Mouse (Mus musculus) thymus, adult 18-20 months (tissue): ENCODE measurements around the gene Fyttd1.
"Not testable (repeated sequence)": the region's sequence is repeated elsewhere in the genome, so short reads cannot be mapped to it uniquely, and the experiment has no call there.

ENCODE experiments used
- DNase-seq, 2 experiments: peaks; one replicate each; pipeline ENCODE4 v3.0.0; 2022; ENCODE audit warnings: mixed read lengths in 2 of 2

Gene Fyttd1

DNA sequence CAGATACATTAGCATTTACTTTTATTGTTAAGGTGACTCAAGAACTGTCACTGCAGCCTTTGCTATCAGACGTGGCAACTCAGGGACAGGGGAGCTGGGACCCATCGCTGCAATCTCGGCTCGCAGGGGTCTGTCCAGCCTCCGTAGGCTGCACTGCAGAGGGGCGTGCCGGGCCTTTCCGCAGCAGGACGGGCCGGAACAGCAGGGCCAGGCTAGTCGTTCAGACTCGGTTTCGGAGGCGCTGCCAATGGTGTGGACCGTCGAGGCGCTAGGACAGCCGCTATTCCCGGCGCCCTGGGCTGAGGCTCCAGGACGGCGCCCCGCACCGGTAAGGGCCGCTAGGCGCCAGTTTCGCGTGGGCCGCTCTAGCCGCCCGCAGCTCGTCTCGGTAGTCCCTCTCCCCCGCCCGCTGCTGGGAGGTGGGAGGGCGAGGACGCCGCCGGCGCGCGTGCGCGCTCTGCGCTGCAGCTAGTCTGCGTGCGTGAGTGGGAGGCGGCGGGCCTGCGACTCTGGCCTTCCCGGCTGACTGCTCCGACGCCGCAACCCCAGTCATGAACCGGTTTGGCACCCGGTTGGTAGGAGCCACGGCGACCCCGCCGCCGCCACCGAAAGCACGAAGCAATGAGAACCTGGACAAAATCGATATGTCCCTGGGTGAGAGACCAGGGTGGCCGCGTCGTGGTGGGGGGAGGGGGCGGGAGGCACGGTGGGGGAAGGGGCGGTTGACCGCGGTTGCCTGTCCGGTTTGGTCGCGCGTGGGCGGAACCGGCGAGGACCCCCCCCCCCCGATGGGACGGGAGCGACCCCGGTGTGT, at the start of gene Fyttd1, which contains the start of gene Rubcn:
Gene Fyttd1 (plus strand): TSS at position 158 of the 814 bp plus-strand sequence.
Gene Rubcn (minus strand): TSS at position 424 of the 814 bp plus-strand sequence.
- DNase-seq: peak; percentile 92

DNA sequence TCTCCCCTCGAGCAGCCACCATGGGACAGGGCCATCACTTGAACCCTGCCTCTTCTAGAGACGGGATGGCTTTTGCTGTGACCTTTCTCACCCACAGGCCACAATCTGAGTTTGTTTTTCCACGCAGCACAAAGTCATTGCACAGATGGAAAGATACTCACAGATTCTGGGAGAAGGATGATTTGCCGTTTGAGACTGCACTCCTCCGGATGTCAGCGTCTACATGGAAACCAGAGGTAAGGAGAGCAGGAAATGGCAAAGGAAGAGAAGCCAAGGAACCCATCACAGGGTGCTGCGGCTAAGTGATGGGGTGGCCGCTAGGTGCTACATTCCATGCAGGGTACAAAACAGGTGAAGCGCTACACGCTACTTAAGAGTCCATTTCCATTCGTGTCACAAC, 48.2 kb upstream of the Fyttd1 start:
- no peak for DNase-seq

DNA sequence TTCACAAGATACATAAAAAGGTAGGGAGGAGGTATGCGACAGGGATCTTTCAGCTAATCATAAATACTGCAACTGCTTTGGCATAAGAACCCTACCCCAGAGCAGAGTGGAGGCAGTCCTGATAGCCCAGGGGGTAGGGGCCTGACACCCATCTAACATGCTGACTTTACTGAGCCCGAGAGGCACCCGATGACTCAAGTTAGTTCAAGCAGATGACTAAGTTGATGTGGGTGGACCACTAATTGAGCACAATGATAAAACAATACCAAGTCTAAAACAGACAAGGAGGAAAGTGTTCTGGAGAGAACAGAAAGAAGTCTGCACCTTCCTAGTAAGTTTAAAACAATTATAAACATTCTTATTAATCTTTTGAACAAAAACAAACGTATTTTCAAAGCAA, 45.8 kb upstream of the Fyttd1 start:
- DNase-seq: no peak

DNA sequence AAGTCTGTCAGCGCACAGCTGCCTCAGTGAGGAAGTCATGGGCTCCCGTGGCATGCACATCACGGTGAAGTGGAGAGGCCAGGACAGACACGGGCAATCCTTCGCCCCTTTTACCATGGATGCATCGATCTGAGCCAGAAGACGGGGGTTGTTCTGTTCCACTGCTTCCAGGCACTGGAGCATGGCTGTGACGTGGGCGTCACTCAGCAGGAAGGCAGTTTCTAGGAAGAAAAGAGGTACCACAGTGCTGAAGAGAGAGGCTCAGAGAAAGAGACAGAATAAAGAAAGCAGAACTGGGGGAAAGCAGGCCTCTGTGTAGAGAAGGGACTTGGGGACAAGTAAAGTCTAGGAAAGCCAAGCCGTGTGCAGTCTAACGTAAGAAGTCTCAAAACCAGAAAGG, 30.2 kb upstream of the Fyttd1 start:
- DNase-seq: no peak

DNA sequence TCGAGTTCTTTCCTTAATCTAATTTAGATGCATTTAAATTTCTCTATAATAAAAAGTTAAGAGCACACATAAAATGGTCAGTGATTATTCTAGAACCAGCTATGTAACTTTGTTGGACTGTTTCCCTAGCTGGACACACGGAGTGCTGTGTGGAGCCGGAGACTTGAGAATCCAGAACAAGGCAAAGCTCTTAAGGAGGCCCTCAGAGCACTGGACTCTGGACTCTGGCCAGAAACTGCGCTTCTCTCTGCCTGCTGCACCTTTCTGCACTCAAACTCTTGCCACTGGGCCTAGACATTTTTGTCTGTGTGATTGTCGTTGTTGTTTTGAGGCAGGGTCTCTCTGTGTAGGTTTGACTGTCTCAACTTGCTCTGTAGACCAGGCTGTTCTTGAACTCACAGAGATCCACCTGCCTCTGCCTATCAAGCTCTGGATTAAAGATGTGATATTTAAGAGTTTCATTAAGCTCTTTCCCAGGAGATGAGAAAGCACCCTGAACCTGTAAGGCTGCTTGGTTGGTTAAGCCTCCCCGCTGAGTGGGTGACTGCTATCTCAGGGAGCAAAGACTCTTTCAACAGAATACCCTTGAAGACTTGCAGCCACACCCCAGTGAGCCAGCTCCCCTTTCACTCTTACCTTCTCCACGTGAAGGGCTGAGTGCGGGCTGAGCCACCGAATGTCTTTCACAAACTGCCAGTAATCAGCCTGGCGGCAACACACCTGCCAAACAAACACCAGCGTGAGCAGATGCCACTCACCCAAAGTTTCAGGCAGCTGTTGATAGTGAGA, 28.1 kb upstream of the Fyttd1 start:
- DNase-seq: no peak

DNA sequence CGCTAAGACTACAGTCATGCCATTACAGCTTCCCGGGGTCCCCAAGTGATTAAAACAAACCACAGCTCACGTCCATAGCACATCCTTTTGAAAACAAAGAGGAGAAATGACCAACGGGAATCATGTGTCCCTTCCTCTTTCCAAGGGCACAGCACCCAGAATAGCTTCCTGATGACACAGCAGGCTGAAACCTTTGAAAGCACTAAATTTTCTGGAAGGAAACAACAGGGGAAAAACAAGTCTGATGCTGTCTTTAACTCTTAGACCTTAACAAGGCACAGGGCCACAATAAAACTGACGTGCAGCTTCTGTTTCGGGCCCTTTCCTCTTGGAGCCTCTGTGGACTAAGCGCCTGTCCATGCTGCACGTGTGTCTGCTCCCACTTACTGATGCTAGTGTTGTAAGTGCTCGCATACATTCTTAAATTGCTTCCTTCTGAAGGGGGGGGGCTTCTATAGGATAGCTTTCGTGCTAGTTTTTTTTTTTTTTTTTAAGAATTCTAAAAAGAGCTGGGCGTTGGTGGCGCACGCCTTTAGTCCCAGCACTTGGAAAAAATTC, 23.7 kb upstream of the Fyttd1 start:
- no peak for DNase-seq

DNA sequence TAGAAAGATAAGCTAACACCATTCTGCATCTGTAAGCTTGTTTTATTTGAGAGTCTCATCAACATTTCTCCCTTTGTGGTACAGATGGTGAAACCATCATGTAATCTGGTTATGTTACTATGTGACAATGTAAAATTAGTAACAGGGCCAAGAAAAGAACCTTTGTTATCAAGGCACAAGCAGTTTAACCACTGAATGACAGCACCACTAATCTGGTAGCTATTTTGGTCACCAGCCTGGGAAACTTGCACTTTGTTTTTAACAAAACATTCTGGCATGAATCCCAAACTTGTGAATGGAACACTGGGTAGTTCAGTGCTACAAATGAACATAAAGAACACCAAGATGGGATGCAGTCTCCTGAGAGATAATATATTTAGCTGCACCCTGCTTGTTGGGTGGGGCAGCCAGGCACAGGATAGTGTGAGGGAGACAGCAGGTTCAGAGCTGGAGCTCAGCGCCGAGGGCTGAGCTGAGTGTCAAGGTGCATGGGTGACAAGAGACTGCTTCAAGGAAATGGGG, 23.2 kb upstream of the Fyttd1 start:
- no peak for DNase-seq

DNA sequence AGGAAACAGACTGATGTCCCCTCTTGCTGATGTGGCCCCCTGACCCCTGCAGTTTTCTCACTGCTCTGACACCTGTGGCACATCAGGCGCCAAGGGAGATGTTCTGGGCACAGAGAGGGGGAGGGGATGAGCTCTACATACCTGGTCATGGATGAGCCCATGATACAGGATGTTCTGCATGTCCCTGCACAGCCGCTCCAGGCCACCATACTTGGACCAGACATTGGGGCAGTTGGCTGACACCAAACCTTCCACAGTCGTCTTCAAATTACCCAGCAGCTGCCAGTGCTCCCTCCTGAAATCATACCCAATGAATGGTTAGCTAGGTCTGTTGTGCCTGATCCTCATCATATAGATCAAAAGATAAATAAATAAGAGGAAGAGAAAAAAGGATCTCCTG, 20.5 kb upstream of the Fyttd1 start:
- no peak for DNase-seq

DNA sequence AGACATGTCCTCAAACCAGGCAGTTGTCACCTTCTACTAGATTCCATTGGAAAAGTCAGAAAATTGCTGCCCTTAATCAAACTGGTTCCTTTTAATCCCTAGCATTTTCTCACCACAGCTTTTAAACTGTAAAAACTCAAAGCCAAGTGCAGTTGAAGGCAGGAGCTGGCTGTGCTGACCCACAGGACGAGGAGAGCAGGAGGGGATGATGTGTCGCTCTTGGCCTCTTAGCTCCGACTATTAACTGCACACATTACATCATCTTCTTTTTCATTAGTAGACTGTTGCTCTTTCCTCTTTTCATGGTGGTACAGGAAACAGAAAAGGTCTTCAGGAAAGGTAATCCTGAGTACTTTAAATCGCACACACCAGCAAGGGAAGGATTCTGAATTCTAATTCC, 18.9 kb upstream of the Fyttd1 start:
- DNase-seq: no peak

DNA sequence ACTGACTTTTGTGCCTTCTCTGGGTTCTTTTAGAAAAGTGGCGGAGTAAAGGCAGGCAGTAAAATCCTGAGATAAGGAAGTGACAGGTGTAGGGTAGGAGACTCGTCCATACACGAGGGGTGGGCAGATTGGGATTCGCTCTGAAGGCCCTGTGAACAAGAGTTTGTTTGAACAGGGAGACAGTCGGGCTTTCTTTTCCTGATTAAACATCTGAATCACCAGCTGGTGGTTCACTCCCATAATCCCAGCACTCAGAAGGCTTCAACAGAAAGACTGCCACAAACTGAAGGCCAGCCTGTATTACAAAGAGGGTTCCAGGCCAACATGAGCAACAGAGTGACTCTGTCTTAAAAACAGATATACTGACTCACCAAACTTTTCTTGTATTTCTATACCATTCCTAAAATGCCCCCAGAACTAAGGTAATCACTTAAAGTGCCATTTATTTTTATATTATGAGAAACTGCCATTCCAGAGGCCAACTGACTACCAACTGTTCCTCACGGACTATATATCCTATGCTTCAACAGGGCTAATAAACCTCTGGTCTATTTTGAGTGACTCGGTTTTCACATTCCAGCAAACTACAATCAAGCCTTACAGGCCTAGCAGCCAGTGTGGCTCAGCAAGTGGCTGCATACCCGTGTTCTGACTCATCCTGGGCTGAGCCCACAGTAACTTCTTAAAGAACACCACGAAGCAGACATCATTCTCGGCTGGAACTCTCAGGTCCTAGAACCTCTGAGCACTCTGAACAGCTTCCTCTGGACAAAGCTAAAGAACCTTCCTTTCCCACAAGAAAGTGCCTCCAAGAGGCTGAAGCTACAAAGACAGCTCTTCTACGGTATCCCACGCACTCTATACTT, 18.3 kb upstream of the Fyttd1 start:
- no peak for DNase-seq

DNA sequence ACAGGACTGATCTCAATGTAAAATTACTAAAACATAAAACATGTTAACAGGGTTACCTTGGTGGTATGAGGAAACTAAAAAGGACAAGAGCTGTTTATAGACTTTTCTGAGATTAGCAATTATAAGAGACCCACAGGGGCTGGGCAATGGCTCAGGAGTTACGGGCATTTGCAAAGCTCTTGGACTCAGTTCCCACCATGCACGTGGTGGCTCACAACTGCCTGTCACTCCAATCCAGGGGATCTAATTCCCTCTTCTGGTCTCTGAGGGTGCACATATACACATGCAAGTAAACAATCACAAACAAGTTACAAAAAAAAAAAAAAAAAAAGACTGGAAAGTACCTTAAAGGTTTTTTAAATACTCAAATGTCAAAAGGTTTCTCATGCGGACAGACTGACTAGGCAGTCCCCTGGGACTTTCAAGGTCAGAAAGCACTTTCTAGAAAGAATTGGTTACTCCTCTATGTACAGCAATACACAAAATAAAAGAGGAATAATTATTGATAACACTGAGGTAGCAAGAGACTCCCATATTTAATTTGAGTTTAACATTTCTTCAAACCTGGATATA, 15.4 kb upstream of the Fyttd1 start:
- DNase-seq: no peak

DNA sequence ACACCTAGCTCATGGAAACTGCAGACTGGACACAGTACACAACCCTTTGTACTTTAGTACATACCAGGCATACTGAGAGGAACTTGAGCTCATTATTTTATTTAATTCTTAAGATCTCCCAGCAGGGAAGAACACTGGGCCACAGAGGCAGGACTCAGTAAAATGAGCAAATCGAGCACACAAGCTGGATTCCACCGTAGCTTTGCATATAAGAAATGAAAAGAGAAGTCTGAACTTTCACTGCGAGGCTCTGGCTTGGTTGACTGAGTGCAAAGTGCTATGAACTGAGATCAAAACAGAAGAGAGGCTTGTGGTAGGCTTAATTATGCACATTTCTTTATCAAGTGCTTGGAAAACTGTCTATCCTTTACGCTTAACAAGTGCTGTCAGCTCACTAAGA, 11.9 kb upstream of the Fyttd1 start:
- DNase-seq: no peak

DNA sequence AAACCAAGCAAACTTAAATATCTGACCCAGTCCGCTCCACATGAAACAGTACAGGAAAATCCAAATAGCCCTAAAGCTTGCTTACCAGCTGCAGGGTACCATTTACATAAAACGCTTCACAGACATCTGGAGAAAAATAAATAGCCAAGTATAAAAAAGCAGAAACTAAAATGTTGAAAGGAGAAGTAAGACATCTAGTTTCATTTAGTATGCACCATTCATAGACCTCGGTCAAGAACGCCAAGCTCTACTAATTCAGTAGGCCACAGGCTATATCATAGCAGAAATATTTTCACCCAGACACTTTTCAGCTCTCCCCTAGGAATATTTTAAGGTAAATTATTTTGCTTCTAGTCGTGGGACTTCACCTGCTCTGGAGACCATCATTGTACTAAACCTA, 10.6 kb upstream of the Fyttd1 start:
- no peak for DNase-seq

DNA sequence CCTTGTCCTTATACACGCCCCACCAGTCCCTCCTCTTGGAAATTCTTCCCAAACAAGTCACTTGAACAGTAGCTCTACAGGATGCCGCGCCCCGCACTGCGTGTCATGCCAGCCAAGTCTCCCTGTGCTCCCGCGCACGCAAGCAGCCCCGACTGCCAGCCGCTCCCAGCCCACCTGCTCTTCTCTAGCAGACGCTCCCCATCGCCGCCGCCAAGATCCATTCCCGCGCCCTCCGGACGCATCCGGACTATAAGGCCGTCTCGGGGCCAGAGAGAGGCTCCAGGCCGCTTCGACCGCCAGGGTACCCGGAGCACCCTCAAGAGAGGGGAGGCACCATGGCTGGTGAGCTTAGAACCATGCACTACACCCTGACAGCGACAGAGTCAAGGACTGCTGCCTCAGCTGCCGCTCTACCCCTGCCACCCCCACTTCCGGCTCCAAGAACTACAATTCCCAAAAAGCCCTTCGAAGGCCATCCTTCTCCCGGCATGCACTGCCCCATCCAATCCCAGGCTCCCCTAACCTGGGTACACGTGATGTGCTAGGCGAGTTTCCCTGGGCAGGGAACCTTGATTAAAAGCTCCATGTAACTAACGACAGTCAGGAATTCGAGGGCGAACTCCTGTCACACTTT, 9.3 kb upstream of the Fyttd1 start:
- peak; percentile 85 to 90 for DNase-seq

DNA sequence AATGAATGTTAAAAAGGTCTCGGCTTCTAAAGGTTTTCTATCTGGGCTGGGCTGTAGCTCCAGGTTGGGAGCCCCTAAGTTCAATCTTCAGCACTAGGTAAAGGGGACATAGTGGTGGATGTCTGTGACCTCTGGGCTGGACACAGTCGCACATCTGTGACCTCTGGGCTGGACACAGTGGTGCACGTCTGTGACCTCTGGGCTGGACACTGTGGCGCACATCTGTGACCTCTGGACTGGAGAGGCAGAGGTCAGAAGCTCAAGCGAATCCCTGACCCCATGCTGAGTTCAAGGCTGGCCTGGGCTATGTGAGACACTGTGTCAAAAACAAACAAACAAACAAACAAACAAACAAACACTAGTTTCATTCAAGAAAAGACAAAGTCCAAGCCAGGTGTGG, 7.1 kb upstream of the Fyttd1 start:
- no peak for DNase-seq

DNA sequence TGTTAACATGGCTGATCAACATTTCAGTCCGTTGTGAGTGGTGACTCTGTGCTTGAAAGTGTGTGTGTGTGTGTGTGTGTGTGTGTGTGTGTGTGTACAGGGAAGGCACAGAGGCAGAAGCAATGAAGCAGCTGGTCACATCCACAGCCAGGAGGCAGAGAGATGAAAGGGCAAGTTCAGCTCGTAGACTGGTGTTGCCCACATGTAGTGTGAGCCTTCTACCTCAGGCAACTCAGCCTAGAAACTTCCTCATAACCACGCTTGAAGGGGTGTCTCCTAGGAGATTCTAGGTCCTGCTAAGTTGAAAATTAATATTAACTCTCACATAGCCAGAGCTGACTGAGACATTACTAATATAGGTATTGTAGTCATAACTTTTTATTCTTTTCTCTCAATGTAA, 3.9 kb upstream of the Fyttd1 start:
- no peak for DNase-seq

DNA sequence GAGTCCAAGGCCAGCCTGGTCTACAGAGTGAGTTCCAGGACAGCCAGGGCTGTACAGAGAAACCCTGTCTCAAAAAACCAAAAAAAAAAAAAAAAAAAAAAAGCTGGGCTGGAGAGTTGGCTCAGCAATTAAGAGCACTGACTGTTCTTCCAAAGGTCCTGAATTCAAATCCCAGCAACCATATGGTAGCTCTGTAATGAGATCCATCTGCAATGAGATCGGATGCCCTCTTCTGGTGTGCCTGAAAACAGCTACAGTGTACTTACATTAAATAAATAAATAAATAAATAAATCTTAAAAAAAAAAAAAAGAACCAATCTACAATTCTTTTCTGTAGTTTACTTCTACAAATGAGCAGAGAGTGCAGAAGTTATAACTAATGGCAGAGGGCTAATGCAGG, 2.0 kb upstream of the Fyttd1 start:
- not testable (repeated sequence) for DNase-seq

DNA sequence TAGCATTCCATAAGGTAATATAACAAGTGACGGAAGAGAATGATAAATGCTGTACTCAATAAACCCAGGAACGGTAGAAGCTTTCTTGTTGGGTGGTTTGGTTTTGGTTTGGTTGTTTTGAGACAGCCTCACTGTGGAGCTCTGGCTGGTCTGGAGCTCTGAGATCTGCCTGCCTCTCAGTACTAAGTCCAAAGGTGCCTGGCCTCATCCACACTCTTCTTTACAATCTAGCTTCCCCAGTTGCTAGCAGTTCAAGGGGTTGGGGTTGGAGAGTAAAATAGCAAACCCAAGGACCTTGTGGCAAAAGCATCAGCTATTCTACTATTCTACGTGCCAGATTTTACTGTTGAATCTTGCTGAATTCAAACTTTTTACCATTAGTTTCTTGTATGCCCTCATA, 1.5 kb upstream of the Fyttd1 start:
- no peak for DNase-seq

DNA sequence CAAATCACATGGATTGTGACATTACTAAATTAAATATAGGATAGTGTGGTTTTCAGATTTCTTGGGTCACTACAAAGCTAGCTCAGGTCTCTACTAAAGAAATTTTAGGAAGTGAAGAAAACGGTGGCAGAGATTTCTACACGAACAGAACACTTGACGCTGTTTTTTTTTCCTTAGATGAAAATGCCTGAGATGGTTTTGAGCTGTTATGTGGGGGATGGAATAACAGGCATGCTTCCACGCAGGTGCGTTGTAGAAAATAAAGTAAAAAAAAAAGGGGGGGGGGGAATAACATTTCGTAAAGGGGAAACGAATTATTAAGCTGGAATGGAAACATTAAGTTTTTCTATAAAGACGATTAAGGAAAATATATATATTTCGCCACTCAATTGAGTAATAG, 469 bp upstream of the Fyttd1 start:
- DNase-seq: no peak

DNA sequence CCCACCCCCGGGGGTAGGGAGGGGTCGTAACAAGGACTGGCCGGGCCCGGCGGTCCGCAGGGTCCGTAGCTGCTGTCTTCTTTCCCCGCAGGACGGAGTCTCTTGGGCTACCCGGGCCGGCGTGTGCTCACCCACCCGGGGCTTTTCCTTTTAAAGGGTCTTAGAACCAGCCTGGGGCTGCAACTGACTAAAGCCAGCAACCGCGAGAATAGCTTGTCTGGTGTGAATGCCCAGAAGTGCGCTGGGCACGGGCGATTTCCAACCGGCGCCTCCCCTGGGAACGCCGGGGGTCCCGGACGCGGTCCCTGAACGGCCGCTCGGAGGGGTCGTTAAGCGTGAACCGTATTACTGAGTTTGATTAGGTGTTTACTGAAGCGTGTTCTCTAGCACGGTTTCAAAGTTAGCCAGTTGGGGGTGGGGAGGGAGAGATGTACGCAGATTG, 878 bp downstream of the Fyttd1 start:
- peak in 1 of 2 experiments; percentile 26 for DNase-seq
